In the genomic region with DNA sequence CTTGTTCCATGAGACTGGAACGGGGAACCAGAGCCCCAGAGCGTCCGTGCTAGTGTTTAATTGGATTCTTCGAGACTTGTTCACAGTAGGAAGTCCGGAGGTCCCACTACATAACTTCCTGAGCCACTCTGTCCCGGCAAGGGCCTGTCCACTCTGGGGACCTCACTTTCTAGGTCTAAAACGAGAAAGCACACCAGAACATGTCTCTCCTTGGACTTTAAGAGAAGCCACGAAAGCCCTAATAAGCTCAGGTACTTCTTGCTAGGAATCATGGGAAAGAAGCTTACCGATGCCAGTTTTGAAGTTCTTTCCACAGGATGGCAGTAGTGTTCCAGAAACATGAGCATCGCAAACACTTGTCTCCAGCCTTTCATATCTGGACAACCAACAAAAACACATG, we compare ENCODE assay signal across 7 mouse cellular contexts.
DNase-seq lines count a peak whose midpoint lies in the region; ATAC-seq and TF ChIP-seq lines count a peak whose summit lies in the region.

No protein-coding gene starts in this region.

- no peak overlapping the region for H3K9ac ChIP-seq in neural tube, embryonic 11.5 days (ENCODE audit: low read length)
- peak overlapping the region; percentile 52 for H3K9ac ChIP-seq in heart, embryonic 14.5 days (ENCODE audit: low read length)
- no peak overlapping the region for H3K9ac ChIP-seq in midbrain, embryonic 16.5 days (ENCODE audit: low read depth, low read length)

- peak overlapping the region; percentile 10 for H3K4me3 ChIP-seq in neural tube, embryonic 11.5 days (ENCODE audit: low read depth, low read length)
- H3K4me3 ChIP-seq in brown adipose tissue, adult 24 weeks (ENCODE audit: insufficient read depth, low read depth, low read length) = peak overlapping the region; percentile 25; the same call in 1 of the 2 replicates
- H3K4me3 ChIP-seq in heart, embryonic 14.5 days (ENCODE audit: control insufficient read depth in 1 of 2, insufficient read depth in 1 of 2, low read depth in 1 of 2, low read length in 2 of 2) = peak overlapping the region; percentile 32 to 49
- H3K4me3 ChIP-seq in limb, embryonic 10.5 days = peak overlapping the region; percentile 45
- H3K4me3 ChIP-seq in midbrain, embryonic 16.5 days (ENCODE audit: low read depth, low read length) = peak overlapping the region; percentile 32
- H3K4me3 ChIP-seq in thymus, adult 2 months (ENCODE audit: control insufficient read depth, insufficient read depth, low read length) = no peak overlapping the region

- DNase-seq in neural tube, embryonic 11.5 days (ENCODE audit: low spot score) = peak; percentile 35
- no peak for DNase-seq in neural tube, embryonic 10.5 days (ENCODE audit: extremely low spot score, low spot score)
- no peak for DNase-seq in limb, embryonic 10.5 days (ENCODE audit: low spot score)
- no peak for DNase-seq in thymus, adult 2 months

- TF ChIP-seq CTCF in thymus, adult 2 months (IDR thresholded peaks at IDR 0.05; ENCODE audit: borderline replicate concordance, control insufficient read depth, extremely low read depth, insufficient read depth, low read length, poor library complexity) = no peak

- 55% methylated on average over 10 of the region's 10 CpGs for WGBS in neural tube, embryonic 11.5 days
- 48% methylated on average over 10 of the region's 10 CpGs for WGBS in heart, embryonic 14.5 days
- WGBS in limb, embryonic 10.5 days = 75% methylated on average over 10 of the region's 10 CpGs
- 59% methylated on average over 10 of the region's 10 CpGs for WGBS in midbrain, embryonic 16.5 days
- 92% methylated on average over 10 of the region's 10 CpGs for WGBS in thymus, adult 2 months

- no peaks in the 10 kb centered on the region for H3K36me3 ChIP-seq in neural tube, embryonic 11.5 days (ENCODE audit: control insufficient read depth, insufficient read depth, low read length)
- no peaks in the 10 kb centered on the region for H3K36me3 ChIP-seq in heart, embryonic 14.5 days (ENCODE audit: control insufficient read depth, insufficient read depth, low read length)
- H3K36me3 ChIP-seq in limb, embryonic 10.5 days = no peaks in the 10 kb centered on the region
- H3K36me3 ChIP-seq in midbrain, embryonic 16.5 days (ENCODE audit: control insufficient read depth, insufficient read depth, low read length) = no peaks in the 10 kb centered on the region
- H3K36me3 ChIP-seq in thymus, adult 2 months (ENCODE audit: control insufficient read depth, insufficient read depth, low read length) = no peaks in the 10 kb centered on the region

- no peak overlapping the region for H3K27ac ChIP-seq in neural tube, embryonic 11.5 days (ENCODE audit: low read depth, low read length)
- no peak overlapping the region for H3K27ac ChIP-seq in brown adipose tissue, adult 24 weeks (replicated peaks; ENCODE audit: low read depth, low read length)
- 0 out of 4 replicates have a peak overlapping the region, but pooled peaks of 1 of the 2 experiments have one; percentile 8 for H3K27ac ChIP-seq in heart, embryonic 14.5 days (replicated peaks in 1 of 2; ENCODE audit: control insufficient read depth in 1 of 2, insufficient read depth in 1 of 2, low read depth in 2 of 2, low read length in 2 of 2)
- peak overlapping the region; percentile 36; the same call in 1 of the 2 replicates for H3K27ac ChIP-seq in limb, embryonic 10.5 days
- H3K27ac ChIP-seq in midbrain, embryonic 16.5 days (ENCODE audit: low read length) = no peak overlapping the region
- H3K27ac ChIP-seq in thymus, adult 2 months (ENCODE audit: control insufficient read depth, insufficient read depth, low read length) = no peak overlapping the region

- TF ChIP-seq POLR2A in thymus, adult 2 months (IDR thresholded peaks at IDR 0.05; ENCODE audit: control insufficient read depth, extremely low read depth, insufficient read depth, low read length, poor library complexity) = no peak

- H3K4me1 ChIP-seq in neural tube, embryonic 11.5 days (ENCODE audit: control insufficient read depth, insufficient read depth, low read length) = no peaks in the 10 kb centered on the region
- no peaks in the 10 kb centered on the region for H3K4me1 ChIP-seq in brown adipose tissue, adult 24 weeks (ENCODE audit: control insufficient read depth, insufficient read depth, insufficient read length, low read length)
- H3K4me1 ChIP-seq in heart, embryonic 14.5 days (ENCODE audit: control insufficient read depth in 2 of 2, insufficient read depth in 2 of 2, low read length in 2 of 2) = no peaks in the 10 kb centered on the region
- no peaks in the 10 kb centered on the region for H3K4me1 ChIP-seq in limb, embryonic 10.5 days
- no peaks in the 10 kb centered on the region for H3K4me1 ChIP-seq in midbrain, embryonic 16.5 days (ENCODE audit: control insufficient read depth, insufficient read depth, low read length)
- no peaks in the 10 kb centered on the region for H3K4me1 ChIP-seq in thymus, adult 2 months (replicated peaks; ENCODE audit: control insufficient read depth, insufficient read depth, low read length)

- H3K9me3 ChIP-seq in neural tube, embryonic 11.5 days (ENCODE audit: control insufficient read depth, low read length) = no peaks in the 10 kb centered on the region
- no peaks in the 10 kb centered on the region for H3K9me3 ChIP-seq in heart, embryonic 14.5 days (ENCODE audit: control insufficient read depth, low read length)
- H3K9me3 ChIP-seq in limb, embryonic 10.5 days (replicated peaks) = no peaks in the 10 kb centered on the region
- no peaks in the 10 kb centered on the region for H3K9me3 ChIP-seq in midbrain, embryonic 16.5 days (replicated peaks; ENCODE audit: control insufficient read depth, low read length, poor library complexity, severe bottlenecking)

- H3K4me2 ChIP-seq in neural tube, embryonic 11.5 days (ENCODE audit: low read depth) = peak overlapping the region; percentile 1; the same call in 1 of the 2 replicates
- H3K4me2 ChIP-seq in heart, embryonic 14.5 days (ENCODE audit: low read length) = peak overlapping the region; percentile 54
- peak overlapping the region; percentile 42 for H3K4me2 ChIP-seq in midbrain, embryonic 16.5 days (ENCODE audit: low read length)

- H3K27me3 ChIP-seq in neural tube, embryonic 11.5 days (ENCODE audit: control insufficient read depth, insufficient read depth, low read length) = no peaks in the 10 kb centered on the region
- H3K27me3 ChIP-seq in heart, embryonic 14.5 days (ENCODE audit: control insufficient read depth, insufficient read depth, low read length) = no peaks in the 10 kb centered on the region
- H3K27me3 ChIP-seq in limb, embryonic 10.5 days (ENCODE audit: low read depth, poor library complexity, severe bottlenecking) = no peaks in the 10 kb centered on the region
- no peaks in the 10 kb centered on the region for H3K27me3 ChIP-seq in midbrain, embryonic 16.5 days (ENCODE audit: control insufficient read depth, insufficient read depth, low read depth, low read length)
- H3K27me3 ChIP-seq in thymus, adult 2 months (ENCODE audit: control insufficient read depth, insufficient read depth, low read length) = no peaks in the 10 kb centered on the region

- no peak for ATAC-seq in neural tube, embryonic 11.5 days (ENCODE audit: insufficient read depth, low FRiP score, low TSS enrichment)
- no peak for ATAC-seq in heart, embryonic 14.5 days (ENCODE audit: insufficient number of reproducible peaks, insufficient read depth, low FRiP score, low read depth)
- peak; percentile 60; the same call in 1 of the 2 replicates for ATAC-seq in midbrain, embryonic 16.5 days

Comparison
In these comparisons a context has a peak if more than half of its experiments do, and no peak if none do; other contexts are left out.
1. H3K4me2 ChIP-seq: peak in every context shown above with its lines; median percentile 54 in heart, embryonic 14.5 days; 42 in midbrain, embryonic 16.5 days; 1 in neural tube, embryonic 11.5 days.